Mouse (Mus musculus) retina, postnatal 7 days (tissue): Measurements from ENCODE around the gene Rsg1.

Source experiments
- DNase-seq: peaks from one replicate; pipeline ENCODE4 v3.0.0-alpha.2; 2012; ENCODE audit warnings: low read depth, low spot score

The Rsg1 gene

DNA sequence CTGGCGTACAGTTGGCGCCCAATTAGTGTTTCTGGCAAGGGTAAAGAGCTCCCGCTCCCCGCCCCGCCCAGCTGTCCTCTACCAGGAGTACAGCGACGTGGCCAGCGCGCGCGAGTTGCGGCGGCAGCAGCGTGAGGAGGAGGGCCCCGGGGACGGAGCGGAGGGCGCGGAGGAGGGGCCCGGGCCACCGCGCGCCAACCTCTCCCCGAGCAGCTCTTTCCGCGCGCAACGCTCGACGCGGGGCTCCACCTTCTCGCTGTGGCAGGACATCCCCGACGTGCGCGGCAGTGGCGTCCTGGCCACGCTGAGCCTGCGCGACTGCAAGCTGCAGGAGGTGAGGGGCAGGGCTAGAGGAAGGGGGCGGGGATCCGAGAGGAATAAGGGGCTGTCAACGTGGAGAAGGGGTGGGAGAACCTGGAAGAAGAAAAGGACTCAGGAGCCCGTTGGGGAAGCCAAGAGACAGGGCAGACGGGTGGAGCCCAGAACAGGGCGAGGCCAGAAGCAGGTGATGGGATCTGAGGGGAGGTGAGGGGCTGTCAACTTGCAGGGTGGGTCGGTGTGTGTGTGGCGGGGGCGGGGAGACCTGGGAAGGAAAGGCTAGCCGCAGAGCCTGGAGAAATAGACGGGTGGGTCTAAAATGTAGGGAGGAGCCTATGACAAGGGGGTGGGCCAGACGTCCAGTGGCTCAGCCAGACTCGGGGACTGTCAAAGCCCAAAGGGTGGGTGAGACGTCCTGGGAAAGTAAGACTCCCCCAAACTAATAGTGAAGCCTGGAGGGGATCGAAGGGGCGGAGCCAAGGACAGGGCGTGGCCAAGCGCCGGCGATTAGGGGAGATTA is 34.2 kb downstream of the Rsg1 start:
- no peak for DNase-seq

DNA sequence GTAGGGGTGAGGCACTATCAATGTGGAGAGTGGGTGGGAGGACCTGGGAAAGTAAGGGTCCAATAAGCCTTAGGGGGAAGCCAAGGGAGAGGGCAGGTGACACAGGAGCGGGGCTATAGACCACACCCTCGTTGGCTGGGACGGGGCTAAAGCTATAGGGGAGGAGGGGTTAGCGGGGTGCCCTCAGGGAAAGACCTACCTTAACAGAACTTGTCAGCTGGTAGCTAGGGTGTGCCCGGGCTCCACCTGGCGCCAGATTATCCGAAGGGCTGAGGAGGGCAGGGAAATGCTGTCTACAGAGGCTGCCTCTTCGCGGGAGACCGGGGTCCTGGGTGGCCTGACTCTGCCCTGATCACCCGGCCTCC is 34.8 kb downstream of the Rsg1 start:
- no peak for DNase-seq

GRCm38 (mm10) chr4:141249383-141249782 is 35.6 kb downstream of the Rsg1 start:
- DNase-seq: no peak

DNA sequence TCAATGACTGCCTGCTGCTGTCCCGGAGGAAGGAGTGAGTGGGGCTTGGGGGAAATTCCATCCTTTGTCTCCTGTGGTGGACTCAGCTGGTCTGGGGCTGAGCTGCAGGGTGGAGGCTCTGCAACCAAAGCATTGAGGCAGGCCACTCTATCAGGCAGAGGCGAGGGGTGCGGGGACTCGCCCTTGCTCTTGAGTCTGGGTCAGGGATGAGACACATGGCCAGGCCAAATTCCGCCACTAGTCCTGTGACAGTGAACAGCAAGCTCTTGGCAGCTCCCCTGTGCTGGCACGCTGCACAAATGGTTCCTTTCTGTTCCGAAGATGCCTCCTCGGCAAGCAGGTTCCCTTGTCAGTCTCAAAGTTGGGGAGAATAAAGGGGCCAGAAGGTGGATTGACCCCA is 37.3 kb downstream of the Rsg1 start:
- no peak for DNase-seq

DNA sequence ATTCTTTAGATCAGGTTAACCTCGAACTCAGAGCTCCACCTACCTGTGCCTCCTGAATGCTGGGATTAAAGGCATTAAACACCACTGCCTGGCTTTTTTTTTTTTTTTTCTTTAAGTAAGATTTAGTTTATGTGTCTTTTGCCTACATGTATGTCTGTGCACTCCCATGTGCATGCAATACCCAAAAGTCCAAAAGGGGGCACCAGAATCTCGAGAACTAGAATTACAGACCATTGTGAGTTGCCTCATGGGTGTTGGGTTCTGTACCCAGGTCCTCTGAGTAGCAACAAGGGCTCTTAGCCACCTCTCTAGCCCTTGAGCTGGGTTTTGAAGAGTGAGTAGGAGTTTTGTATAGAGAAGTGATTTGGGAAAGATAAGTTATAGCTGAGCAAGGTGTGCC is 38.9 kb downstream of the Rsg1 start:
- DNase-seq: no peak

- DNase-seq: no peak
Observed at GRCm38 (mm10) chr4:141254234-141254633, 40.5 kb downstream of the Rsg1 start.

- no peak for DNase-seq
Observed at GRCm38 (mm10) chr4:141257440-141257839, 43.7 kb downstream of the Rsg1 start.

DNA sequence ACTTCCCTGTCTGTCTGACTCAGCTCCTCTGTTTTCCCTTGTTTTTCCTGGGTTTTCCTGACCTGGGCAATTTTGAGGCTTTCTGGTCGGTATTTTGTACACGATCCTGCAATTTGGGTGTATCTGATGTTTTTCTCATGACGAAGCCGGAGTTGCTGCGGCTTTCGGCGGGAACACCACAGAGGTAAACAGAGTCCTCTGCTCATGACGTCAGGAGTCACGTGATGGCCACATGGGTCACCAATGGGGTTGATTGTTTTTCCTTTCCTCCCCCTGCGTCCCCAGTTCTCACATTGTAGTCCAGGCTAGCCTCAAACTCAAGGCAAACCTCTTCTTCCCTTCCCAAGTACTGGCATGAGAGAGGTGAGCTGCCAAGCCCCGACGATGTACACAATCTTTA is 45.7 kb downstream of the Rsg1 start:
- DNase-seq: no peak

- no peak for DNase-seq
Observed at GRCm38 (mm10) chr4:141260007-141260723, 46.4 kb downstream of the Rsg1 start.

GRCm38 (mm10) chr4:141262906-141263637 is 49.3 kb downstream of the Rsg1 start:
- DNase-seq: no peak

GRCm38 (mm10) chr4:141265979-141266637 is 52.4 kb downstream of the Rsg1 start:
- DNase-seq: no peak

- DNase-seq: no peak
Observed at GRCm38 (mm10) chr4:141267250-141267649, 53.5 kb downstream of the Rsg1 start.

- peak; percentile 60 for DNase-seq
Observed at GRCm38 (mm10) chr4:141267837-141268236, 54.1 kb downstream of the Rsg1 start.

DNA sequence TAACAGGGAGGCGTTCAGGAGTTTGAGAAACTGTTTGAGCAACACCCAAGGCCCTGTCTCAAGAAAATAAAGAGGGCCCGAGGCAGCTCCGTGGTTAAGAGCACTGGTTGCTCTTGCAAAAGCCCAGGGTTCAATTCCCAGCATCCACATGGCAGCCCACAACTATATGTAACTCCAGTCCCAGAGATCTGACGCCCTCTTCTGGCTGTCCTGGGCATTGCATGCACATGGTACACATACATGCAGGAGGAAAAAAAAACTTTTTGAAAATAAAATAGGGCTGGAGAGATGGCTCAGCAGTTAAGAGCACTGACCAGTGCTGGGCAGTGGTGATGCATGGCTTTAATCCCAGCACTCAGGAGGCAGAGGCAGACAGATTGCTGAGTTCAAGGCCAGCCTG is 54.6 kb downstream of the Rsg1 start:
- DNase-seq: no peak

DNA sequence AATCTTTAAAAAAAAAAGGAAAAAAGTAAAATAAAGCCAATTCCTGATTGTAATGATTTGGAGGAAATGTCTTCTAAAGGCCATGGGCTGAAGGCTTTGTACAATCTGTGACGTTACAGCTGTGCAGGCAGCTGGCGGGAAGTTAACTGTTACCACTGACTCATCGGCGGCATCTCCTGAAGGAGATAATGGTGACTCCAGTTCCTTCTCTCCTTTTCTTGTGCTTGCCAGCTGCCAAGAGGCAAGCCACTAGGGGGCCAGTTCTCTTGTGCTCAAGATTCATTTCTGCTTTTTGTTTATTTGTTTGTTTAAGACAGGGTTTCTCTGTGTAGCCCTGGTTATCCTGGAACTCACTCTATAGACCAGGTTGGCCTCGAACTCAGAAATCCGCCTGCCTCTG is 55.3 kb downstream of the Rsg1 start:
- no peak for DNase-seq

DNA sequence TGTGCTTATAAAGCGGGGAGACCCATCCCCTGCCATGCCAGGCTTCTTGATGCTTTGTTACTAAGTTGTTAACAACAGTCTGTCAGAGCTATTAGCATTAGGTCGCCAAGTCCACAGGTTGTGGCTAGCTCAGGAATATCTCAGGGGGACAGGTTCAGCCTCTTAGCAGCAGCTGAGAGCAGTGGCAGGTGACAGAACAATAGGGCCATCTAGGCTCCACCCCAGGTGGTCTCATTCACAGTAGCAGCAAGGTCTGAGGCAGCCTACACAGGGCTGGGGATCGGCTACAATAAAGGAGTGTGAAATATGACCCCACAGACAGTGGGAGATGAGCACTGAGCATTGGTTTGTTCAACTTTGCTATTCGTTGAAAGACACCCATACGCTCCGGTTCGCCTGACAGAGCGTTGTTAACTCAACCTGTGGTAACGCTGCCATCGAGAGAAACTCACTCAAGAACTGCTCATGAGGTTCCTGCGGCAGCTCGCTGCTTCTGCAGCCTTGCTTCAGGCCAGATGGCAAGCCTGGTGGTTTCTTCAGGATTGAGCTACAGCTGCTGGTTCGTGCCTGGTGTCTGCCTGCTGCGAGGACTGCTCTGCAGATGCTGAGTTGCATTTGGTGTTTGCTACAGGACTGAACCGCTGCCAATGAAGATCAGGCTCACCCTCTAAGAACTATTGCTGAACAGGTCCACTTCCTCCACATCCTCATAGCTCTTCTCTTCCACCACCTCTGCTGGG is 56.6 kb downstream of the Rsg1 start:
- no peak for DNase-seq

GRCm38 (mm10) chr4:141271228-141271627 is 57.5 kb downstream of the Rsg1 start:
- DNase-seq: no peak

- DNase-seq: no peak
Observed at GRCm38 (mm10) chr4:141271721-141272120, 58.0 kb downstream of the Rsg1 start.

GRCm38 (mm10) chr4:141272878-141273277 is 59.1 kb downstream of the Rsg1 start:
- DNase-seq: no peak

DNA sequence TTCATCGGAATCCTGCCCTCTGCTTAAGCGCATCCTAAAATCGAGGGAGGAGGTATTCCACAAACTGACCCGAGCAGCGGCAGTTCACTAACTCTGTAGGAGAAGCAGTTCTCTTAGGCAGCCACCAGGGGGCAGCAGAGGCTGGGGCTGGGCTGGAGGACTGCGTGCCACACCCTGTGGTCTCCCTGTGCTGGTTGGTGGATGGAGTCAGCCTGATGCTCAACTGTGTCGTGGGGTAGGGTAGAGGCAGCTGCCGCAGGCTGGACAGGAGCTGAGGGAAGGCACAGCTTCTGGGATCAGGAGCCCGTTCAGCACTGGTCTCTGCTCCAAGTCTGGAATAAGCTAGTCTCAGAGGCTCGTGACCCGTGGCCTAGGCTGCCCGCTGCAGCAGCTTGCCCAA is 59.5 kb downstream of the Rsg1 start:
- DNase-seq: peak; percentile 67
